Mouse (Mus musculus) thymus, postnatal 0 days (tissue): Measurements from ENCODE around the gene Npepl1. TPM values are rescaled to one million over a fixed set of nuclear protein-coding genes. Genes with fewer than 3 reads are reported as not detected.

Source experiments
- DNase-seq: peaks from one replicate; pipeline ENCODE4 v3.0.0-alpha.2; 2015; ENCODE audit warnings: low spot score
- polyA plus RNA-seq: library from polyadenylated mRNA; unstranded; fragments of >200 nt; fragmentation: Nextera tagmentation; extraction: Ambion mirVana; gene quantifications from 2 replicates; pipeline ENCODE4 v1.2.1, GENCODE M21; 2015

Npepl1 gene
- polyA plus RNA-seq = 55.9 and 56.2 TPM in 2 replicates

- peak; percentile 74 for DNase-seq
Observed at GRCm38 (mm10) chr2:174109991-174110782, at the start of gene Npepl1. TSS of gene Npepl1 (plus strand) at chr2:174110349.

GRCm38 (mm10) chr2:174061219-174061618, 48.9 kb upstream of the Npepl1 start:
- DNase-seq = no peak

- no peak for DNase-seq
Observed at GRCm38 (mm10) chr2:174063074-174063473, 47.1 kb upstream of the Npepl1 start.

GRCm38 (mm10) chr2:174063527-174064211, 46.5 kb upstream of the Npepl1 start:
- DNase-seq = no peak

GRCm38 (mm10) chr2:174067793-174068419, 42.2 kb upstream of the Npepl1 start:
- DNase-seq = no peak

- no peak for DNase-seq
Observed at GRCm38 (mm10) chr2:174069532-174070049, 40.6 kb upstream of the Npepl1 start.

- no peak for DNase-seq
Observed at GRCm38 (mm10) chr2:174071406-174071805, 38.7 kb upstream of the Npepl1 start.

- no peak for DNase-seq
Observed at GRCm38 (mm10) chr2:174073156-174073790, 36.9 kb upstream of the Npepl1 start.

- DNase-seq = no peak
Observed at GRCm38 (mm10) chr2:174074621-174075020, 35.5 kb upstream of the Npepl1 start.

- peak; percentile 14 for DNase-seq
Observed at GRCm38 (mm10) chr2:174075072-174075570, 35.0 kb upstream of the Npepl1 start.

- peak; percentile 85 for DNase-seq
Observed at GRCm38 (mm10) chr2:174075673-174076432, 34.3 kb upstream of the Npepl1 start, which contains the start of gene Stx16. TSS of gene Stx16 (plus strand) at chr2:174076308.

GRCm38 (mm10) chr2:174076433-174076824, 33.7 kb upstream of the Npepl1 start:
- no peak for DNase-seq

GRCm38 (mm10) chr2:174077004-174077695, 33.0 kb upstream of the Npepl1 start:
- DNase-seq = peak; percentile 76

- peak; percentile 15 for DNase-seq
Observed at GRCm38 (mm10) chr2:174077776-174078338, 32.3 kb upstream of the Npepl1 start.

GRCm38 (mm10) chr2:174081833-174082232, 28.3 kb upstream of the Npepl1 start:
- DNase-seq = no peak

GRCm38 (mm10) chr2:174082380-174082918, 27.7 kb upstream of the Npepl1 start:
- no peak for DNase-seq

GRCm38 (mm10) chr2:174095086-174095485, 15.1 kb upstream of the Npepl1 start:
- DNase-seq = no peak

GRCm38 (mm10) chr2:174102399-174102798, 7.8 kb upstream of the Npepl1 start:
- no peak for DNase-seq

GRCm38 (mm10) chr2:174103527-174103926, 6.6 kb upstream of the Npepl1 start:
- no peak for DNase-seq
